Comparison of ENCODE assay signal across 23 mouse cellular contexts in genomic region chr1:105827374-105827773, GRCm38 (mm10). TPM values are rescaled to one million over a fixed set of nuclear protein-coding genes. Genes with fewer than 3 reads are reported as not detected.
DNase-seq lines count a peak whose midpoint lies in the region; ATAC-seq and TF ChIP-seq lines count a peak whose summit lies in the region.
"Had no signal": no experiment of that assay in that cellular context is flagged by ENCODE, and none has a peak within 500 bp of the region (broad histone marks: within the 10 kb centered on the region; RNA-seq: fewer than 3 reads in every experiment).

No protein-coding gene starts in this region.

- peak; percentile 54; the same call in 1 of the 2 replicates for ATAC-seq in embryonic facial prominence, embryonic 15.5 days (ENCODE audit: insufficient number of reproducible peaks, low FRiP score, low TSS enrichment, low read depth)
- no peak for ATAC-seq in midbrain, embryonic 11.5 days (ENCODE audit: low FRiP score)
- no peak for ATAC-seq in midbrain, embryonic 13.5 days
- ATAC-seq in stomach, embryonic 16.5 days (ENCODE audit: insufficient read depth, low FRiP score): 0 out of 2 replicates have a peak, but pooled peaks have one; percentile 37
- ATAC-seq in stomach, postnatal 0 days (ENCODE audit: low FRiP score, low TSS enrichment): no peak
- ATAC-seq: activated CD4-positive, CD25-positive, alpha-beta regulatory T cell, adult 4 months; CD4-positive, CD25-positive, alpha-beta regulatory T cell, adult 4 months; Patski had no signal

- no peak for DNase-seq in embryonic facial prominence, embryonic 10.5 days (ENCODE audit: low spot score)
- peak; percentile 79 for DNase-seq in heart, adult 11 months
- DNase-seq in heart, adult 18-20 months: no peak
- peak; percentile 21 for DNase-seq in midbrain, embryonic 11.5 days (ENCODE audit: low spot score, missing footprints)
- DNase-seq in stomach, postnatal 0 days (ENCODE audit: low spot score): no peak
- DNase-seq: adrenal gland, adult 2 months; adrenal gland, adult 8-10 months; adrenal gland, postnatal 10 days; adrenal gland, postnatal 14 days; adrenal gland, postnatal 25 days; adrenal gland, postnatal 36 days; B cell, adult 2 months; cerebellum, adult 11 months; cerebellum, adult 11-12 months had no signal

- no peaks in the 10 kb centered on the region for H3K4me1 ChIP-seq in embryonic facial prominence, embryonic 15.5 days
- peaks cover 6% of the 10 kb centered on the region; the same call in 1 of the 2 replicates for H3K4me1 ChIP-seq in embryonic facial prominence, embryonic 10.5 days
- no peaks in the 10 kb centered on the region for H3K4me1 ChIP-seq in midbrain, embryonic 11.5 days (ENCODE audit: control insufficient read depth, insufficient read depth, low read length)
- H3K4me1 ChIP-seq in midbrain, embryonic 13.5 days (replicated peaks): no peaks in the 10 kb centered on the region
- no peaks in the 10 kb centered on the region for H3K4me1 ChIP-seq in stomach, embryonic 16.5 days (ENCODE audit: control insufficient read depth, insufficient read depth, low read length)
- no peaks in the 10 kb centered on the region for H3K4me1 ChIP-seq in stomach, postnatal 0 days (replicated peaks; ENCODE audit: control insufficient read depth, insufficient read depth)

- H3K9me3 ChIP-seq in embryonic facial prominence, embryonic 15.5 days (replicated peaks): no peaks in the 10 kb centered on the region
- H3K9me3 ChIP-seq in embryonic facial prominence, embryonic 10.5 days: no peaks in the 10 kb centered on the region
- H3K9me3 ChIP-seq in midbrain, embryonic 11.5 days (ENCODE audit: control insufficient read depth, low read length): no peaks in the 10 kb centered on the region
- no peaks in the 10 kb centered on the region for H3K9me3 ChIP-seq in midbrain, embryonic 13.5 days
- H3K9me3 ChIP-seq in stomach, embryonic 16.5 days (replicated peaks; ENCODE audit: control insufficient read depth, low read length): no peaks in the 10 kb centered on the region
- H3K9me3 ChIP-seq in stomach, postnatal 0 days (ENCODE audit: control insufficient read depth, low read length): no peaks in the 10 kb centered on the region
- H3K9me3 ChIP-seq: G1E had no signal

- no peak overlapping the region for H3K4me2 ChIP-seq in embryonic facial prominence, embryonic 15.5 days (replicated peaks)
- H3K4me2 ChIP-seq in midbrain, embryonic 11.5 days: no peak overlapping the region
- no peak overlapping the region for H3K4me2 ChIP-seq in midbrain, embryonic 13.5 days (replicated peaks)
- H3K4me2 ChIP-seq in stomach, embryonic 16.5 days (ENCODE audit: low read depth, low read length): no peak overlapping the region
- H3K4me2 ChIP-seq in stomach, postnatal 0 days (replicated peaks; ENCODE audit: low read depth): no peak overlapping the region

- no peak for TF ChIP-seq CTCF in stomach, postnatal 0 days (IDR thresholded peaks at IDR 0.05; ENCODE audit: low read depth)

- no peaks in the 10 kb centered on the region for H3K27me3 ChIP-seq in embryonic facial prominence, embryonic 15.5 days
- no peaks in the 10 kb centered on the region for H3K27me3 ChIP-seq in embryonic facial prominence, embryonic 10.5 days (replicated peaks; ENCODE audit: low read depth, poor library complexity, severe bottlenecking)
- no peaks in the 10 kb centered on the region for H3K27me3 ChIP-seq in midbrain, embryonic 11.5 days (ENCODE audit: control insufficient read depth, insufficient read depth, low read length)
- no peaks in the 10 kb centered on the region for H3K27me3 ChIP-seq in midbrain, embryonic 13.5 days
- H3K27me3 ChIP-seq in stomach, embryonic 16.5 days (ENCODE audit: control insufficient read depth, insufficient read depth, low read length): no peaks in the 10 kb centered on the region
- no peaks in the 10 kb centered on the region for H3K27me3 ChIP-seq in stomach, postnatal 0 days (ENCODE audit: control insufficient read depth, insufficient read depth, low read length)
- H3K27me3 ChIP-seq: CH12.LX, Patski had no signal

- H3K27ac ChIP-seq in embryonic facial prominence, embryonic 15.5 days (replicated peaks): no peak overlapping the region
- H3K27ac ChIP-seq in embryonic facial prominence, embryonic 10.5 days (replicated peaks): no peak overlapping the region
- no peak overlapping the region for H3K27ac ChIP-seq in midbrain, embryonic 11.5 days (ENCODE audit: low read depth, low read length)
- no peak overlapping the region for H3K27ac ChIP-seq in midbrain, embryonic 13.5 days
- no peak overlapping the region for H3K27ac ChIP-seq in stomach, embryonic 16.5 days (ENCODE audit: low read length)
- H3K27ac ChIP-seq in stomach, postnatal 0 days (replicated peaks): no peak overlapping the region

- H3K36me3 ChIP-seq in embryonic facial prominence, embryonic 15.5 days: no peaks in the 10 kb centered on the region
- H3K36me3 ChIP-seq in embryonic facial prominence, embryonic 10.5 days (replicated peaks): no peaks in the 10 kb centered on the region
- no peaks in the 10 kb centered on the region for H3K36me3 ChIP-seq in midbrain, embryonic 11.5 days (ENCODE audit: control insufficient read depth, insufficient read depth, low read length)
- no peaks in the 10 kb centered on the region for H3K36me3 ChIP-seq in midbrain, embryonic 13.5 days
- H3K36me3 ChIP-seq in stomach, embryonic 16.5 days (ENCODE audit: control insufficient read depth, insufficient read depth, low read length): no peaks in the 10 kb centered on the region
- H3K36me3 ChIP-seq in stomach, postnatal 0 days (ENCODE audit: control insufficient read depth, insufficient read depth, low read length): no peaks in the 10 kb centered on the region
- H3K36me3 ChIP-seq: G1E had no signal

- TF ChIP-seq EP300 in stomach, postnatal 0 days (optimal IDR thresholded peaks at IDR 0.05): no peak

- no peak overlapping the region for H3K4me3 ChIP-seq in embryonic facial prominence, embryonic 15.5 days (replicated peaks)
- H3K4me3 ChIP-seq in embryonic facial prominence, embryonic 10.5 days: no peak overlapping the region
- no peak overlapping the region for H3K4me3 ChIP-seq in midbrain, embryonic 11.5 days (ENCODE audit: low read depth, low read length)
- H3K4me3 ChIP-seq in midbrain, embryonic 13.5 days (replicated peaks): no peak overlapping the region
- no peak overlapping the region for H3K4me3 ChIP-seq in stomach, embryonic 16.5 days (replicated peaks; ENCODE audit: low read length)
- no peak overlapping the region for H3K4me3 ChIP-seq in stomach, postnatal 0 days (ENCODE audit: low read depth, low read length)

- H3K9ac ChIP-seq in embryonic facial prominence, embryonic 15.5 days: no peak overlapping the region
- no peak overlapping the region for H3K9ac ChIP-seq in midbrain, embryonic 11.5 days (ENCODE audit: low read length)
- no peak overlapping the region for H3K9ac ChIP-seq in midbrain, embryonic 13.5 days (replicated peaks)
- H3K9ac ChIP-seq in stomach, embryonic 16.5 days (ENCODE audit: low read length): no peak overlapping the region
- H3K9ac ChIP-seq in stomach, postnatal 0 days (ENCODE audit: low read length): no peak overlapping the region

- WGBS in embryonic facial prominence, embryonic 15.5 days: 87% methylated on average over 7 of the region's 7 CpGs
- WGBS in embryonic facial prominence, embryonic 10.5 days: 86% methylated on average over 7 of the region's 7 CpGs
- WGBS in midbrain, embryonic 11.5 days: 90% methylated on average over 7 of the region's 7 CpGs
- 90% methylated on average over 7 of the region's 7 CpGs for WGBS in midbrain, embryonic 13.5 days
- 87% methylated on average over 7 of the region's 7 CpGs for WGBS in stomach, embryonic 16.5 days
- 83% methylated on average over 7 of the region's 7 CpGs for WGBS in stomach, postnatal 0 days

RNA-seq across cellular contexts. Expression of gene Tnfrsf11a, which starts 46.9 kb away (rescaled TPM):
- 1.6 TPM in 2 replicates for polyA plus RNA-seq in embryonic facial prominence, embryonic 15.5 days (2015; fragmentation: Nextera tagmentation; extraction: Ambion mirVana)
- 0.40 and 0.49 TPM in 2 replicates for polyA plus RNA-seq in embryonic facial prominence, embryonic 10.5 days (2016; fragmentation: Nextera tagmentation; extraction: Ambion mirVana)
- total RNA-seq in heart, adult 18-20 months (2021): 1 to 10 TPM; 1.6 TPM
- polyA plus RNA-seq in midbrain, embryonic 11.5 days (2014; fragmentation: Nextera tagmentation; extraction: Ambion mirVana): 0.26 and 0.44 TPM in 2 replicates
- polyA plus RNA-seq in midbrain, embryonic 13.5 days (2015; fragmentation: Nextera tagmentation; extraction: Ambion mirVana): 0.27 and 0.36 TPM in 2 replicates
- 1.8 and 2.2 TPM in 2 replicates for polyA plus RNA-seq in stomach, embryonic 16.5 days (2015; fragmentation: Nextera tagmentation; extraction: Ambion mirVana)
- 3.2 and 3.8 TPM in 2 replicates for polyA plus RNA-seq in stomach, postnatal 0 days (2015; fragmentation: Nextera tagmentation; extraction: Ambion mirVana)
- total RNA-seq: MEL had no signal
- polyA plus RNA-seq: G1E had no signal

Comparison
In these comparisons a context has a peak if more than half of its experiments do, and no peak if none do; other contexts are left out.
1. ATAC-seq: peak in embryonic facial prominence, embryonic 15.5 days (single experiment) and stomach, embryonic 16.5 days (single experiment); none in midbrain, embryonic 11.5 days (single experiment), midbrain, embryonic 13.5 days (single experiment) and stomach, postnatal 0 days (single experiment).
2. DNase-seq: peak in heart, adult 11 months (single experiment) and midbrain, embryonic 11.5 days (single experiment); none in embryonic facial prominence, embryonic 10.5 days (single experiment), heart, adult 18-20 months (0 of 2) and stomach, postnatal 0 days (single experiment).